In genomic region chr1:155052131-155052760, GRCm38 (mm10) we compare ENCODE assay signal across 9 mouse cellular contexts. TPM values are rescaled to one million over a fixed set of nuclear protein-coding genes. Genes with fewer than 3 reads are reported as not detected.
DNase-seq lines count a peak whose midpoint lies in the region; ATAC-seq and TF ChIP-seq lines count a peak whose summit lies in the region.
"Had no signal": no experiment of that assay in that cellular context is flagged by ENCODE, and none has a peak within 500 bp of the region (broad histone marks: within the 10 kb centered on the region; RNA-seq: fewer than 3 reads in every experiment).

No protein-coding gene starts in this region.

- no peaks in the 10 kb centered on the region for H3K27me3 ChIP-seq in kidney, embryonic 16.5 days (ENCODE audit: insufficient read depth, low read length)
- 0 out of 2 replicates have a peak, but pooled peaks cover 4% of the 10 kb centered on the region for H3K27me3 ChIP-seq in embryonic facial prominence, embryonic 10.5 days (replicated peaks; ENCODE audit: low read depth, poor library complexity, severe bottlenecking)
- H3K27me3 ChIP-seq in hindbrain, embryonic 14.5 days (ENCODE audit: control insufficient read depth, insufficient read depth, low read length) = no peaks in the 10 kb centered on the region
- no peaks in the 10 kb centered on the region for H3K27me3 ChIP-seq in myocyte (ENCODE audit: control insufficient read depth, insufficient read depth, insufficient read length)

- TF ChIP-seq POLR2A in myocyte (IDR thresholded peaks at IDR 0.05; ENCODE audit: insufficient read length, low read depth) = no peak

- H3K4me1 ChIP-seq in kidney, embryonic 16.5 days (ENCODE audit: insufficient read depth, low read length) = peaks cover 54% of the 10 kb centered on the region
- H3K4me1 ChIP-seq in embryonic facial prominence, embryonic 10.5 days = peaks cover 63% of the 10 kb centered on the region
- H3K4me1 ChIP-seq in hindbrain, embryonic 14.5 days (replicated peaks; ENCODE audit: control insufficient read depth, insufficient read depth, low read length) = peaks cover 21% of the 10 kb centered on the region

- H3ac ChIP-seq in myocyte (ENCODE audit: control insufficient read depth, insufficient read length) = no peak overlapping the region

- DNase-seq in kidney, adult 8-10 months = no peak
- DNase-seq in embryonic facial prominence, embryonic 10.5 days (ENCODE audit: low spot score) = no peak
- no peak for DNase-seq in hindbrain, embryonic 14.5 days (ENCODE audit: low spot score)
- no peak for DNase-seq in urinary bladder, postnatal 14 days (ENCODE audit: low spot score)
- no peak for DNase-seq in adrenal gland, postnatal 14 days
- DNase-seq in thymus, postnatal 14 days = no peak
- DNase-seq: thymus, postnatal 36 days had no signal

- 40% methylated on average over 4 of the region's 4 CpGs for WGBS in kidney, embryonic 16.5 days
- WGBS in embryonic facial prominence, embryonic 10.5 days = 24% methylated on average over 4 of the region's 4 CpGs
- WGBS in hindbrain, embryonic 14.5 days = 9% methylated on average over 4 of the region's 4 CpGs

- H3K4me2 ChIP-seq in kidney, embryonic 16.5 days (replicated peaks; ENCODE audit: low read depth, low read length) = 0 out of 2 replicates have a peak overlapping the region, but pooled peaks have one; percentile 8
- no peak overlapping the region for H3K4me2 ChIP-seq in hindbrain, embryonic 14.5 days (replicated peaks)
- H3K4me2 ChIP-seq in myocyte (ENCODE audit: low read depth) = peak overlapping the region; percentile 78

- no peak overlapping the region for H3K4me3 ChIP-seq in kidney, embryonic 16.5 days (ENCODE audit: low read length)
- no peak overlapping the region for H3K4me3 ChIP-seq in embryonic facial prominence, embryonic 10.5 days
- H3K4me3 ChIP-seq in hindbrain, embryonic 14.5 days (replicated peaks; ENCODE audit: low read length) = no peak overlapping the region
- H3K4me3 ChIP-seq in myocyte = peak overlapping the region; percentile 1

- no peak for ATAC-seq in kidney, embryonic 16.5 days (ENCODE audit: low FRiP score, low TSS enrichment)
- no peak for ATAC-seq in hindbrain, embryonic 14.5 days (ENCODE audit: low FRiP score)

- peak overlapping the region; percentile 28; the same call in 1 of the 2 replicates for H3K9ac ChIP-seq in kidney, embryonic 16.5 days (replicated peaks; ENCODE audit: low read length)
- H3K9ac ChIP-seq in hindbrain, embryonic 14.5 days = no peak overlapping the region

- no peaks in the 10 kb centered on the region for H3K36me3 ChIP-seq in kidney, embryonic 16.5 days (ENCODE audit: insufficient read depth, low read length)
- H3K36me3 ChIP-seq in embryonic facial prominence, embryonic 10.5 days (replicated peaks) = no peaks in the 10 kb centered on the region
- no peaks in the 10 kb centered on the region for H3K36me3 ChIP-seq in hindbrain, embryonic 14.5 days (replicated peaks; ENCODE audit: control insufficient read depth, insufficient read depth)
- H3K36me3 ChIP-seq in myocyte (ENCODE audit: control insufficient read depth, insufficient read depth) = no peaks in the 10 kb centered on the region

- no peaks in the 10 kb centered on the region for H3K79me2 ChIP-seq in myocyte (ENCODE audit: control insufficient read depth, insufficient read depth)

- no peaks in the 10 kb centered on the region for H3K9me3 ChIP-seq in kidney, embryonic 16.5 days (ENCODE audit: low read length)
- H3K9me3 ChIP-seq in embryonic facial prominence, embryonic 10.5 days = no peaks in the 10 kb centered on the region
- H3K9me3 ChIP-seq in hindbrain, embryonic 14.5 days (ENCODE audit: control insufficient read depth, low read length) = no peaks in the 10 kb centered on the region

- peak overlapping the region; percentile 82 for H3K27ac ChIP-seq in kidney, embryonic 16.5 days (ENCODE audit: low read length)
- peak overlapping the region; percentile 83 for H3K27ac ChIP-seq in embryonic facial prominence, embryonic 10.5 days (replicated peaks)
- peak overlapping the region; percentile 58 for H3K27ac ChIP-seq in hindbrain, embryonic 14.5 days

TF ChIP-seq in myocyte, 11 proteins besides CTCF, POLR2A, EP300 and RAD21:
- TF ChIP-seq MAX (IDR thresholded peaks at IDR 0.05; ENCODE audit: low read depth) (no peak), TCF12 (IDR thresholded peaks at IDR 0.05; ENCODE audit: insufficient read depth, poor library complexity, severe bottlenecking) (no peak), POLR2AphosphoS2 (IDR thresholded peaks at IDR 0.05; ENCODE audit: insufficient read length, low read depth) (no peak), SRF (IDR thresholded peaks at IDR 0.05; ENCODE audit: control insufficient read depth, insufficient read length, low read depth) (no peak), E2F4 (IDR thresholded peaks at IDR 0.05; ENCODE audit: insufficient read depth) (no peak), CEBPB (IDR thresholded peaks at IDR 0.05; ENCODE audit: insufficient read depth, poor library complexity, severe bottlenecking) (no peak), MYOD1 (IDR thresholded peaks at IDR 0.05; ENCODE audit: control insufficient read depth in 1 of 3, insufficient read length in 2 of 3, low read depth in 2 of 3) (no peak), USF1 (IDR thresholded peaks at IDR 0.05; ENCODE audit: low read depth) (no peak), TCF3 (IDR thresholded peaks at IDR 0.05; ENCODE audit: insufficient read length, low read depth) (no peak)

RNA-seq across cellular contexts. Expression of gene Ier5, which starts 47.2 kb away (rescaled TPM):
- polyA plus RNA-seq in kidney, embryonic 16.5 days (2015; fragmentation: Nextera tagmentation; extraction: Ambion mirVana) = 4.4 and 5.3 TPM in 2 replicates
- 4.4 TPM in 2 replicates for polyA plus RNA-seq in embryonic facial prominence, embryonic 10.5 days (2016; fragmentation: Nextera tagmentation; extraction: Ambion mirVana)
- polyA plus RNA-seq in hindbrain, embryonic 14.5 days (2014; fragmentation: Nextera tagmentation; extraction: Ambion mirVana) = 10.5 and 13.0 TPM in 2 replicates
- 21.1 TPM for polyA plus RNA-seq in myocyte (2012; fragmentation: generic; extraction: Trizol)
- 11.1 and 12.9 TPM in 2 replicates for total RNA-seq in adrenal gland, postnatal 14 days (2021)
